Mouse (Mus musculus): Measurements from ENCODE around the gene H2-Q2. TPM values are rescaled to one million over a fixed set of nuclear protein-coding genes. Genes with fewer than 3 reads are reported as not detected.

H2-Q2 gene
- polyA plus RNA-seq, 1 experiment from 2014 or later, result 136 TPM

Other genes with a start within 250 kb of the H2-Q2 start
- gene Ly6g5c, start 234.0 kb upstream of the H2-Q2 start, polyA plus RNA-seq (2015; fragmentation: Nextera tagmentation; extraction: Ambion mirVana), result not detected in 2 replicates
- gene Ly6g5b, start 226.8 kb upstream of the H2-Q2 start, polyA plus RNA-seq (2015; fragmentation: Nextera tagmentation; extraction: Ambion mirVana), result 0.56 and 0.66 TPM in 2 replicates
- 16.8 and 21.3 TPM in 2 replicates for gene Gpank1, start 220.8 kb upstream of the H2-Q2 start, polyA plus RNA-seq (2015; fragmentation: Nextera tagmentation; extraction: Ambion mirVana)
- 246 and 254 TPM in 2 replicates for gene Csnk2b, start 220.2 kb upstream of the H2-Q2 start, polyA plus RNA-seq (2015; fragmentation: Nextera tagmentation; extraction: Ambion mirVana)
- 15.4 and 18.3 TPM in 2 replicates for gene D17H6S53E, start 215.9 kb upstream of the H2-Q2 start, polyA plus RNA-seq (2015; fragmentation: Nextera tagmentation; extraction: Ambion mirVana)
- gene Apom, start 210.2 kb upstream of the H2-Q2 start, polyA plus RNA-seq (2015; fragmentation: Nextera tagmentation; extraction: Ambion mirVana), result 9.4 and 20.2 TPM in 2 replicates
- gene Bag6, start 207.1 kb upstream of the H2-Q2 start, polyA plus RNA-seq (2015; fragmentation: Nextera tagmentation; extraction: Ambion mirVana), result 37.5 and 41.3 TPM in 2 replicates
- gene Prrc2a, start 177.3 kb upstream of the H2-Q2 start, polyA plus RNA-seq (2015; fragmentation: Nextera tagmentation; extraction: Ambion mirVana), result 103 TPM in 2 replicates
- gene Aif1, start 166.2 kb upstream of the H2-Q2 start, polyA plus RNA-seq (2015; fragmentation: Nextera tagmentation; extraction: Ambion mirVana), result 17.4 and 19.4 TPM in 2 replicates
- 16.9 and 17.1 TPM in 2 replicates for gene Lst1, start 153.8 kb upstream of the H2-Q2 start, polyA plus RNA-seq (2015; fragmentation: Nextera tagmentation; extraction: Ambion mirVana)
- 4.4 and 4.7 TPM in 2 replicates for gene Ltb, start 147.8 kb upstream of the H2-Q2 start, polyA plus RNA-seq (2015; fragmentation: Nextera tagmentation; extraction: Ambion mirVana)
- gene Tnf, start 140.2 kb upstream of the H2-Q2 start, polyA plus RNA-seq (2015; fragmentation: Nextera tagmentation; extraction: Ambion mirVana), result 0.18 and 0.23 TPM in 2 replicates
- gene Lta, start 136.9 kb upstream of the H2-Q2 start, polyA plus RNA-seq (2015; fragmentation: Nextera tagmentation; extraction: Ambion mirVana), result 0.99 and 1.2 TPM in 2 replicates
- 0.29 and 0.46 TPM in 2 replicates for gene Gm16181, start 121.4 kb upstream of the H2-Q2 start, polyA plus RNA-seq (2015; fragmentation: Nextera tagmentation; extraction: Ambion mirVana)
- gene Atp6v1g2, start 108.6 kb upstream of the H2-Q2 start, polyA plus RNA-seq (2015; fragmentation: Nextera tagmentation; extraction: Ambion mirVana), result 4.7 and 4.8 TPM in 2 replicates
- gene Nfkbil1, start 106.5 kb upstream of the H2-Q2 start, polyA plus RNA-seq (2015; fragmentation: Nextera tagmentation; extraction: Ambion mirVana), result 8.9 and 9.2 TPM in 2 replicates
- gene Ddx39b, start 100.5 kb upstream of the H2-Q2 start, polyA plus RNA-seq (2015; fragmentation: Nextera tagmentation; extraction: Ambion mirVana), result 325 and 376 TPM in 2 replicates
- 238 and 255 TPM in 2 replicates for gene H2-D1, start 79.5 kb upstream of the H2-Q2 start, polyA plus RNA-seq (2015; fragmentation: Nextera tagmentation; extraction: Ambion mirVana)
- 8.8 and 12.8 TPM in 2 replicates for gene H2-Q1, start 21.8 kb upstream of the H2-Q2 start, polyA plus RNA-seq (2015; fragmentation: Nextera tagmentation; extraction: Ambion mirVana)
- gene H2-Q4, start 37.4 kb downstream of the H2-Q2 start, polyA plus RNA-seq (2015; fragmentation: Nextera tagmentation; extraction: Ambion mirVana), result 4.8 and 5.1 TPM in 2 replicates
- 2.0 and 2.2 TPM in 2 replicates for gene H2-Q6, start 82.6 kb downstream of the H2-Q2 start, polyA plus RNA-seq (2015; fragmentation: Nextera tagmentation; extraction: Ambion mirVana)
- 5.9 and 7.3 TPM in 2 replicates for gene H2-Q7, start 96.9 kb downstream of the H2-Q2 start, polyA plus RNA-seq (2015; fragmentation: Nextera tagmentation; extraction: Ambion mirVana)
- gene H2-Q10, start 127.8 kb downstream of the H2-Q2 start, polyA plus RNA-seq (2015; fragmentation: Nextera tagmentation; extraction: Ambion mirVana), result 80.2 and 93.1 TPM in 2 replicates
- gene Pou5f1, start 163.8 kb downstream of the H2-Q2 start, polyA plus RNA-seq (2015; fragmentation: Nextera tagmentation; extraction: Ambion mirVana), result not detected in 2 replicates
- gene Tcf19, start 174.6 kb downstream of the H2-Q2 start, polyA plus RNA-seq (2015; fragmentation: Nextera tagmentation; extraction: Ambion mirVana), result 57.7 and 68.3 TPM in 2 replicates
- 12.5 and 15.7 TPM in 2 replicates for gene Cchcr1, start 174.9 kb downstream of the H2-Q2 start, polyA plus RNA-seq (2015; fragmentation: Nextera tagmentation; extraction: Ambion mirVana)
- 0.66 and 0.81 TPM in 2 replicates for gene Psors1c2, start 191.0 kb downstream of the H2-Q2 start, polyA plus RNA-seq (2015; fragmentation: Nextera tagmentation; extraction: Ambion mirVana)
- 0.10 TPM in 2 replicates for gene Cdsn, start 209.9 kb downstream of the H2-Q2 start, polyA plus RNA-seq (2015; fragmentation: Nextera tagmentation; extraction: Ambion mirVana)
- gene 2300002M23Rik, start 225.2 kb downstream of the H2-Q2 start, polyA plus RNA-seq (2015; fragmentation: Nextera tagmentation; extraction: Ambion mirVana), result not detected in 2 replicates

Measured in intestine, embryonic 16.5 days (tissue).